Mouse (Mus musculus) heart, embryonic 15.5 days (tissue): ENCODE data around the gene Ccdc34. TPM values are rescaled to one million over a fixed set of nuclear protein-coding genes. Genes with fewer than 3 reads are reported as not detected.

ENCODE experiments used
- ATAC-seq: fragments of 200-750 bp; cut with Nextera tagmentation; replicated peaks from 2 replicates; pipeline ENCODE4 v1.8.0; 2017; ENCODE audit warnings: low read depth, moderate TSS enrichment; ENCODE audit not compliant: insufficient number of reproducible peaks, insufficient read depth, low FRiP score
- H3K27ac ChIP-seq: fragments of 300-500 bp; sonication (generic); 2 replicates; pipeline ENCODE4 v1.5.1; 2015; ENCODE audit warnings: mild to moderate bottlenecking, inconsistent platforms
- H3K27me3 ChIP-seq: fragments of 300-500 bp; sonication (generic); 2 replicates; pipeline ENCODE4 v1.6.1; 2015; ENCODE audit warnings: inconsistent platforms
- H3K36me3 ChIP-seq: fragments of 300-500 bp; sonication (generic); 2 replicates; pipeline ENCODE4 v1.6.1; 2015; ENCODE audit warnings: mild to moderate bottlenecking, inconsistent platforms
- H3K4me1 ChIP-seq: fragments of 300-500 bp; sonication (generic); replicated peaks from 2 replicates; pipeline ENCODE4 v1.6.1; 2015; ENCODE audit warnings: inconsistent platforms
- H3K4me2 ChIP-seq: fragments of 300-500 bp; sonication (generic); 2 replicates; pipeline ENCODE4 v1.6.1; 2015; ENCODE audit warnings: inconsistent platforms, mild to moderate bottlenecking, moderate library complexity
- H3K4me3 ChIP-seq: fragments of 300-500 bp; sonication (generic); 2 replicates; pipeline ENCODE4 v1.5.1; 2015; ENCODE audit warnings: mild to moderate bottlenecking, inconsistent platforms
- H3K9ac ChIP-seq: fragments of 300-500 bp; sonication (generic); 2 replicates; pipeline ENCODE4 v1.6.1; 2015; ENCODE audit warnings: mild to moderate bottlenecking, inconsistent platforms
- H3K9me3 ChIP-seq: fragments of 300-500 bp; sonication (generic); replicated peaks from 2 replicates; pipeline ENCODE4 v1.6.1; 2016; ENCODE audit warnings: inconsistent platforms
- WGBS: fragments of 180-500 bp; shearing (Covaris S2); methylation state at CpG from one replicate; pipeline ENCODE4 v1.1.7; 2015; ENCODE audit warnings: mixed read lengths; 5-methylcytosine and 5-hydroxymethylcytosine counted together
- polyA plus RNA-seq: library from polyadenylated mRNA; unstranded; fragments of >200 nt; fragmentation: Nextera tagmentation; extraction: Ambion mirVana; gene quantifications from 2 replicates; pipeline ENCODE4 v1.2.1, GENCODE M21; 2015

Gene Ccdc34
- polyA plus RNA-seq, 1 experiment from 2014 or later = 29.8 TPM

DNA sequence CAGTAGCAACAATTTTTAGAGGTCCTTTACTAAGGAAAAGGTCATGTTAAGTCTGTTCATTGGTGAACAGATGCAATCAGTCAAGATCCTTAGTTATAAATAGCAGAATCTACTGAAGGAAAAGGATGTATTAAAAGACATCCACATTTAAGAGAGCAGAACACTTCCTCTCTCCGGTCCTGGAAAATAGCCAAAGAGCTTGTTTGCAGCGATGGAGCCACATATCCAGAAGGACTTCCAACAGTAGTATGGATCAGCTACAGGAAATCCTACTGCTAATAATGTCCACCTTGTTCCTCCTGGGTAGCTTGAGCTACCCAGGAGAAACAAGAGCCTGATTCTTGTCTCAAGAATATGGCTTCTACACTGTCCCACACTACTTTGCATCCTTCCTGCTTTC, 205.2 kb downstream of the Ccdc34 start:
- Histone ChIP-seq H3K4me3 (no peak overlapping the region), H3K4me1 (no peaks in the 10 kb centered on the region), H3K9me3 (no peaks in the 10 kb centered on the region), H3K27ac (no peak overlapping the region), H3K9ac (no peak overlapping the region), H3K27me3 (no peaks in the 10 kb centered on the region), H3K36me3 (no peaks in the 10 kb centered on the region), H3K4me2 (no peak overlapping the region)
- ATAC-seq = no peak
- 62% methylated on average over 2 of the region's 2 CpGs for WGBS

Other genes starting within 250 kb of the Ccdc34 start
- 37.3 and 37.7 TPM in 2 replicates for gene Lin7c, start 127.0 kb upstream of the Ccdc34 start, polyA plus RNA-seq
- 10.7 and 11.3 TPM in 2 replicates for gene Lgr4, start 100.2 kb upstream of the Ccdc34 start, polyA plus RNA-seq